Mouse (Mus musculus) urinary bladder, adult 2 months (tissue): Measurements from ENCODE around the gene AL731706.1. TPM values are rescaled to one million over a fixed set of nuclear protein-coding genes. Genes with fewer than 3 reads are reported as not detected.

Experiments
- DNase-seq: peaks from one replicate; pipeline ENCODE4 v3.0.0; 2022; ENCODE audit warnings: low spot score
- polyA plus RNA-seq: library from polyadenylated mRNA; depleted of rRNA; stranded (reverse); fragments of >200 nt; gene quantifications from 2 replicates; pipeline ENCODE4 v1.2.3, GENCODE M21; 2012; rRNA removed

Gene AL731706.1
- polyA plus RNA-seq, 1 experiment = 25.3 TPM

DNA sequence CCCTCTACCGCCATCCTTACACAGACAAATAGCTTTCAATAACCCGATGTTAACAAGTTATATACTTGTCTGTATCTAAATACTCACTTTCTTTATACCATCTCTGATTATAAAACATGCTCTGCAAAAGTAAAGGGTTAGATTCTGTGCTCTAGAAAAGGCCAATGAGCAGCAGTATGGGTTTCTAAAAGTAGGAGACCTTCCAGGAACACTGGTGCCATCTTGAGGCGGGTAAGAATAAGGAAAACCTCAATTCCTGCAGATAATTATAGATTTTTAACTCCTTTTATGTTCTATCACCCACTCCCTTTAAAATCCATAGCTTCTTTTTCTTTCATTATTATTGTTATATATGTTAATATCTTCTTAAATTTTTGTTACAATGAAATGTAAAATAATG lies 55.3 kb downstream of the AL731706.1 start:
- no peak for DNase-seq

DNA sequence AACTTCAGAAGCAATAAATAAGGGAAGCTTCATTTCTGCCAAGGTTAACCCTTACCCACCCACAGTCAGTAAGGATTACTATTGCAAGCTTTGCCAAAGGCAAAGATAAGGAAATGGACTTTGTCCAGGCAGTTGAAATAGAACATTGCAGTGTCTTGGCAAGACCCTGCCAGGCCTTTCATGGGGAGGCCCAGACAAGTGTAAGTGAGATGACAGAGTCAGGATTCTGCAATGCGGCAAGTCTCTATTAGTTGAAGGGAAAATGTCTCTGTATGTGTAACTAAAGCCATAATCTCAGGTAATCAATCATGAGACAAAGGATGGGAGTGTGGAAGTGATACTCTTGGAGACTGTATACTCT lies 56.5 kb downstream of the AL731706.1 start:
- no peak for DNase-seq

DNA sequence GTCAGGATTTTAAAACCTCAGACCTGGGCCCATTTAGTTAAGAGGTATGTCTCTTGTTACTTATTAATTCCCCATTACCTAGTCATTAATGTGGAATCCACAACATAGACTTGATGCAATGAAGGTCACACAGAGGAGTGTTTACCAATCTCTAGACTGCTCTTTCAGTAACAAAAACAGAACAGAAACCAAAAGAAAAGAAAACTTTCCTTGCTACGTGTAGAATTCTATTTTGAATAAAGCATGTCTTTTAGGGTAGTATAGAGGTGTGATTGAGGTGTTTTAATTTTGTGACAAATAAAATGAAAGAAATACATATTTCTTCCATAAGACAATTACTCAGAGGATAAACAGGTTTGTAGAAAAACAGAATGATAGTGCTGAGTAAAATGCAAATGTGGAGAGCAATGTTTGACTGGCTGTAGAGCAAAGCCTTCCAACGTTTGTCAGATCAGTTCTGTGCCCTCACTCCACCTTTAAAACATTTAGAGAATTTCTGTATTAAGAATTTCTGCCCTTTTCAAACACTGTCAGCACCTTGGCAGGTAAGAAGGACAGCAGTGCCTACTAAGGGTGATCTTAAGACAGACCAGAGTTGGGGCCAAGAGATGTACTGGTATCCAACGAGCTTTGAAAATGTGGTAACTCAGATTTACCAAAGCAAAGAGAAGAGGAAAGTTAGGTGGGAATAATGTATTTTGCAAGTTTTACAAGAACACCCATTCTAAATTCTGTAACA lies 57.0 kb downstream of the AL731706.1 start:
- no peak for DNase-seq

DNA sequence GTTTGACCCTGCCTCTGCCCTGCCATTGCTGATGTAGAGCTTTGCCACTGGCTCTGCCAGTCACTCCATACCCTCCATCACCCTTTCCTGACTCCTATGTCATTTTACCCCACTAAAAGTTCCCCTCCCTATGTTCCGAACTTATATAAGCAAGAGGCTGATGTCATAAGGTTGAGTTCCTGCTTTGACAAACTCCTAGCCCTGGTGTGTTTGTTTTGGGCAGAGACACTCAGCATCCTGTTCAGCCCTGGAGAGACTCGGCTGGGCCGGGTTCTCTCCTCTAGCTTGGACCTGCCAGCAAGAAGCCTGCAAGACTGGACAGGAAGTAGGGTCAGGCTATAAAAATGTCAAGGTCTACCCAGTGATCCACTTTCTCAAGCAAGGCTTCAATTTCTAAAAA lies 58.3 kb downstream of the AL731706.1 start:
- DNase-seq = no peak

Other genes with a start within 250 kb of the AL731706.1 start
- 1.6 and 2.3 TPM in 2 replicates for gene Snap25, start 177.9 kb downstream of the AL731706.1 start, polyA plus RNA-seq
- not detected in 2 replicates for gene AL731706.2, start 5.7 kb downstream of the AL731706.1 start, polyA plus RNA-seq
- gene Slx4ip, start 171 bp downstream of the AL731706.1 start, polyA plus RNA-seq = 2.5 and 3.0 TPM in 2 replicates
- 10.1 and 11.2 TPM in 2 replicates for gene Mkks, start within 50 bp of the AL731706.1 start, polyA plus RNA-seq
- gene Jag1, start 225.3 kb upstream of the AL731706.1 start, polyA plus RNA-seq = 8.1 and 20.0 TPM in 2 replicates